Mouse (Mus musculus) ES-CJ7 (cell line): ENCODE results near the gene Olfr543.
A peak's percentile ranks its signal among the peaks of the same experiment; 100 is the strongest.
"Not testable (repeated sequence)": the region's sequence is repeated elsewhere in the genome, so short reads cannot be mapped to it uniquely, and the experiment has no call there.

Experiments used
- DNase-seq: peaks from one replicate; pipeline ENCODE4 v3.0.0; 2011; ENCODE audit warnings: low read depth, low spot score

Gene Olfr543

GRCm38 (mm10) chr7:102481579-102481978 is at the start of gene Olfr543:
Olfr543 (minus strand) TSS chr7:102481679.
- no peak for DNase-seq

GRCm38 (mm10) chr7:102529052-102529451 is 47.6 kb upstream of the Olfr543 start:
- no peak for DNase-seq

DNA sequence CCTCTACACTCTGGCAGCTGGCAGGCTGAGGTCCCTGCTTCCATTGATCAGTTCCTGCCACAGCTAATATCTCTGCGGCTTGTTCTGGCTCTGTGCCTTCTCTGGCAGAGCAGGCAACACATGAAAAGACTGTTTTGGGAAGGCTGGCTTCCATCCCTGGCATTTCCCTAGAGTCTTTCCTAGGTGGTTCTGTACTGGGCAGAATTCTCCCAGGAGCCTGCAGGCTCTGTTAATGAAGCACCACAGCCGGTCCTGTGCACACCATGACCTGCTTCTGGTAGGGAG is 35.5 kb upstream of the Olfr543 start:
- no peak for DNase-seq

DNA sequence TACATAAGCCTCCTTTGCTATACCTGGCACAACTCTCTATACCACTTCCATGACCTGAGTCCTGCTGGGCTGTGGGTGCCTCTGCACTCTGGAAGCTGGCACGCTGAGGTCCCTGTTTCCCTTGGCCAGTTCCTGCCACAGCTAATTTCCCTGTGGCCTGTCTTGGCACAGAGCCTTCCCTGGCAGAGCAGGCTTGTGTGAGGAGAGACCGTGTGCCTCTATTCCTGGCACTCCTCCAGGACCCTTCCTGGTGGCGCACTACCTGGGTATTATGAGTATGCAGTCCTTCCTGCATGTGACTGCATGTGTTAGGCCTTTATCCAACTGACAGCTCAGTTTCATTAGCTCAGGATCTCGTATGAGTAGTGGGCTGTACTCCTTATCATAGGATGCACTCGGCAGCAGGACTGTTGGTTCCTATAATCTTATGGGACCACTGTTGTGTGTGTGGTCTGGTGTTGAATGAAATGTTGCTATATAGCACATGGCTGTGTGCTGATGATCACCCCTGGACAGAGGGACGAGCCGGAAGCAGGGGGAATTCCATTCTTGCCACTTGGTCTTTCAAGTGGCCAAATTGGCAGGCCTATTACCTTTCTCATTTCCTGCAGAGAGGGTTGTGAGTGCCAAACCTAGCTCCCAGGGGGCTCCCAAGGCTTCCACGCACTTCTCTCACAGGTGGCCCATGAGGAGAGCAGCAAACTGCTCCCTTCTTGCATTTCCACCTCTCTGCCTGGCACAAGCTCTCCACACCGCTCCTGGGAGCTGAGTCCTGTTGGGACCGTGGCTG is 35.0 kb upstream of the Olfr543 start:
- DNase-seq = no peak

DNA sequence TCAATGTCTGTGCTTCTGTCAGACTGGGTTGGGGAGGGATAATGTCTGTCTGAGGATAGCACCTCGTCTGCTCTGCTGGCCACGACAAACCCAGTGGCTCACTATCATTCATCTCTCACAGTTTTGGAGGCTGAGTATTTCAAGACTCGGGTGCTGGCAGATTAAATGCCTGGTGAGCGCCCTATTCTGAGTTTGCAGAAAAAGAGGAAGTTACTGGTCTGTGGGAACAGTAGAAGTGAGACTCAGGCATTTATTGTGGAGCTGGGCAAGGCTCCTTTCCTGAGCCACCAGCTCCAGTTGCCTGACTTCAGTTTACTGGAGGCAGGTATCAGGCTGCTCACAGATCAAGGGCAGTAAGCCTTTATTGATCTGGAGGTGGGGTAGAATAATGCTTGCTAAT is 32.7 kb upstream of the Olfr543 start:
- DNase-seq = no peak

DNA sequence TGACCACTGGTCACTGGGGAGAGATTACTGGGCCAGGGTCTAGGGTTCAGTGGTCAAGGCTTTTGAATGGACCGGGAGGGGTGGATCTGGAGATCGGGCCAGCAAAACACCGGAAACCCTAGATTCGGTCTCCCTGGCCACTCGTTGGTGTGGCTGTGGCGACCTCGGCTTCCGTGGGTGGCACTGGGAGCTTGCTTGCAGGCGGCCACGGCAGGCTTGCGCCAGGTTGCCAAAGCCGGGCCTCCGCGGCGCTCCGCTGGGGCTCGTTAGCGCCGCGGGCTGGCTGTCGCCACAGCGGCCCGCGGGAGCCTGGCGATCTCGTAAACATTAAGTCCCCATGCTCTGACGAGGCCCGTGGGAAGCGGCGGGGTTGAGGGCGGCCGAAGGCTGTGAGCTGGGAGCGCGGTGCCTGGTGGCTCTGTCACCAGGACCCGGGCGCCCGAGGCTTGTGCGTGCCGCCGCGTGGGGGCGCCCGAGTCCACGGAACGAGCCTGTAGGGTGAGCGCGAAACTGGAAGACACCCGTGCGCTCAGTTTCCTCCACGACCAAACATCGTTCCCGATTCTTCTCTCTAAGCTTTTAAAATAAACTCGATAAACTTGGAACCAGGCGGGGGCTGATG is 31.4 kb upstream of the Olfr543 start:
- DNase-seq = peak; percentile 77

DNA sequence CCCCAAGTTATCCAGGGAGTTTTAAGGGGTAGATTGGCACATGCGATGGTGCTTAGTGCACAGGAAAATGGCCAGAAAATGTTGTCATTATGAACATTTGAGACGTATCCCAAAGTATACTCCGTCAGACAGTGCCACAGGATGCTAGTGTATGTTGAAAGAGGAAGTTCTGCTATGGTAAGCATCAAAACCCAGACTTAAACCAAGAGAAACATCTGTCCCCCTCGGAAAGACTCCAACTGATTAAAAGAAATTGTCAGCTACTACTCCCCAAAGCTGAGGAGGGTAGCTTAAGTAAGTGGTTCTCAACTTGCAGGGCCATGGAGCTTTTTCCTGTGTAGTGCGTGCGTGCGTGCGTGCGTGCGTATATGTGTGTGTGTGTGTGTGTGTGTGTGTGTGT is 30.4 kb upstream of the Olfr543 start:
- no peak for DNase-seq

- no peak for DNase-seq
Measured at GRCm38 (mm10) chr7:102509726-102510125, 28.2 kb upstream of the Olfr543 start.

- no peak for DNase-seq
Measured at GRCm38 (mm10) chr7:102508666-102509065, 27.2 kb upstream of the Olfr543 start.

- DNase-seq = no peak
Measured at GRCm38 (mm10) chr7:102508066-102508465, 26.6 kb upstream of the Olfr543 start.

- DNase-seq = peak; percentile 77
Measured at GRCm38 (mm10) chr7:102506848-102507247, 25.4 kb upstream of the Olfr543 start.

- DNase-seq = no peak
Measured at GRCm38 (mm10) chr7:102501986-102502385, 20.5 kb upstream of the Olfr543 start.

- DNase-seq = no peak
Measured at GRCm38 (mm10) chr7:102499473-102499872, 18.0 kb upstream of the Olfr543 start, which contains the start of gene Olfr545. Olfr545 (minus strand) TSS chr7:102499573.

DNA sequence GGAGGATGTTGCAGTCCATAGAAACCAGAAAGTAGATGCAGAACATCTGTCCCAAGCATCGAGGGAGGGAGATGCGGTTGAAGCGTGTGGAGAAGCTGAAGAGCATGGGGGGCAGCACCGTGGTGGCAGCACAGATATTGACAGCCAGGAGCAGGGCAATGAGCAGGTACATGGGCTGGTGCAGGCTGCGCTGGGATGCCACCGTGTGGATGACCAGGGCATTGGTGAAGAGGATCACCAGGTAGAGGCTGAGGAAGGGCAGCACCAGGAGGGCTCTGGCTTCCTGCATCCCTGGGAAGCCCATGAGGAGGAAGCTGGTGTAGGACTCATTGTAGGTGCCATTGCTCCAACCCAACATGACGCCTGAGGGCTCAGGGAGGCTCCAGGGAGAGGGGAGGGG is 12.9 kb upstream of the Olfr543 start:
- DNase-seq = not testable (repeated sequence)

DNA sequence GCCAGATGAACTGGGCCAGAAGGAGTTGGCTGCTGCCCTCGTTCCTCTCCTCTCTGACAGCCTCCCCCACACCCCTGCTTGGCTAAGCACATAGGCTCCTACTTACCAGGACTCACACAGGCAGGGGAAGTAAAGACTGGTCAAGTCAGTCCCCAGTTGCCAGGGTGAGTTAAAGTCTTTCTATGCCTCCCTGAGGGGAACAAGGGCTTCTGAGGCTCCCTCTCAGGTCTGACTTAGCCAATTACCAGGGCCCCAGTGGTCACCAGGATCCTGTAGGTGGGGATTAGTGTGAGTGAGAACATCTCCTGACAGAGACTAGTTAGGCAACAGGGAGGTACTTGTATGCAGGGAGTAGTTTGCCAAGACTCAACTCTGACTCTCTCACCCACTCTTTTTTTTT is 6.7 kb upstream of the Olfr543 start, which contains the start of gene Olfr544:
Olfr544 (minus strand) TSS at position 153 of the 400 bp plus-strand sequence.
- DNase-seq = no peak

- no peak for DNase-seq
Measured at GRCm38 (mm10) chr7:102486105-102486504, 4.6 kb upstream of the Olfr543 start.

- not testable (repeated sequence) for DNase-seq
Measured at GRCm38 (mm10) chr7:102484766-102485165, 3.3 kb upstream of the Olfr543 start.

GRCm38 (mm10) chr7:102483665-102484064 is 2.2 kb upstream of the Olfr543 start:
- DNase-seq = no peak

GRCm38 (mm10) chr7:102480821-102481220 is 658 bp downstream of the Olfr543 start:
- no peak for DNase-seq

DNA sequence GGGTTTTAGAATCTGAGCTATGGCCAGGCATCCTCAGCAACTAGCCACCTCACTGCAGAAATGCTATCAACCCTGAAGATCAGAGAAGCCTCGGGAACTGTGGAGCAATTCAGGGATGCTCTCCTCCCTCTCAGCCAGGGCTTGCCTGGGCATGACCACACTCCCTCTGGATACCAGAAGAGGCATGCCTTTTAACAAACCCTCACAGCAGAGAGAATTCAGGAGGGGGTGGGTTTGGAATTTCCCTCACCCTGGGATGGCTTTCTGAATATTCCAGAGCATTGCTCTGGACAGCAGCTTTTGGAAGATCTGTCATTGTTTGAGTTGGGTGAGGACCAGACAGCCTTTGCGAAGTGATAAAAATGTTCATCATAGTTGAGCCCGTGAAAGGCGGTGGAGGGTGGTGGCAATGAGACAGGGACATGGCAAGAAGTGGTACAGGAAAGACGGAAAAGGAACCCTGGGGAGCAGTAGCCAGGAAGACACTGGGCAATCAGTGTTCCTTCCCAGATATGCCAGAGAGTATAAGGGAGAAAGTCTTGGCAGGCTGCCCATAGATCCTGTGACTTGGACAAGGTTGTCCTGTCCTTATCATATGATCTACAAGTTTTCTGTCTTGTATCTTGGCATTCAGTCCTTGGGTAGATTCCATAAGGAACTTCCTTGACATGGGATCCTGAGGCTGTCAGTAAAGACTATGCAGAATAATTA is 2.0 kb downstream of the Olfr543 start:
- peak; percentile 42 for DNase-seq

GRCm38 (mm10) chr7:102478926-102479325 is 2.6 kb downstream of the Olfr543 start:
- DNase-seq = no peak

GRCm38 (mm10) chr7:102478425-102478824 is 3.1 kb downstream of the Olfr543 start:
- DNase-seq = no peak

DNA sequence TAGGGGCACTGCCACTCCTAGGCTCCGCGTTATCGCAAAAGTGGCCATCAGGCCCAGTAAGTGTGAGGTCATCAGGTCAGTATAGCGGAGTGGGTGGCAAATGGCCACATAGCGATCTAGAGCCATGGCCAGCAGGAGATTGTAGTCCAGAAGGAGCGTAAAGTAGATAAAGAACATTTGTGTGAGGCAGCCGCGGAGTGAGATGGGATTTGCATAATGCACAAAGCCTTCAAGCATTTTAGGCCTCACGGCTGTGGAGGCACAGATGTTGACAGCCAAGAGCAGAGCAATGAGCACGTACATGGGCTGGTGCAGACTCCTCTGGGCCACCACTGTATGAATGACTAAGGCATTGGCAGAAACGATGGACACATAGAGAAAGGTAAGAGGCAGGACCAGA is 4.1 kb downstream of the Olfr543 start:
- DNase-seq = peak; percentile 37
